Mouse (Mus musculus): ENCODE measurements around the gene Mettl8. TPM values are rescaled to one million over a fixed set of nuclear protein-coding genes. Genes with fewer than 3 reads are reported as not detected.
A peak's percentile ranks its signal among the peaks of the same experiment; 100 is the strongest.

Mettl8 gene
- total and polyA plus RNA-seq, 3 experiments, result 20.0 to 21.7 TPM; not detected in 1

DNA sequence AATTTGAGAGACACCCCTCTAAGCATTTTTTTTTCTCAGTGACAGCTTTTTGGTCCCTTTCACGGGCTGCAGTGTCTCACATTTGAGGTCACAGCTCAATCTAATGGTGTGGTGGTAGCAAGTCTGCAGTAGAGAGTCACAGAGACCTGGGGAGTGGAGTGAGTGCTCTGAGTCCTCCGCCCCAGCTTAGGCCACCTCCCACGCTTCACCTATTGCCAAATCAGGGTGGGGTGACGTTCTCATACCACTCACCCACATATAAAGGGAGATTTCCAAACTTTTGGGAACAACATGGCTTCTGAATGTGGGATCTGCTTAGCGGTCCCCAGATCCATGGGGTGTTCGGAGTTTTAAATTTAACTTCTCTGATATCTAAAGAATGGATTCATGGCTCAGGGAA lies 132.6 kb downstream of the Mettl8 start:
- peaks cover 0 to 8% of the 10 kb centered on the region in 2 experiments; a peak in 2 of 4 replicates for H3K36me3 ChIP-seq (ENCODE audit: control insufficient read depth in 1 of 2, insufficient read depth in 2 of 2, low read length in 2 of 2)
- TF ChIP-seq ZC3H11A (IDR thresholded peaks at IDR 0.05; ENCODE audit: low read depth, low read length) (no peak), ELF1 (IDR thresholded peaks at IDR 0.05; ENCODE audit: low read depth, low read length) (no peak), HCFC1 (IDR thresholded peaks at IDR 0.05; ENCODE audit: low read depth, low read length) (no peak), RAD21 (IDR thresholded peaks at IDR 0.05; ENCODE audit: low read depth, low read length) (no peak), NELFE (IDR thresholded peaks at IDR 0.05; ENCODE audit: low read depth, low read length) (no peak), JUND (IDR thresholded peaks at IDR 0.05; ENCODE audit: low read depth, low read length) (no peak), MEF2A (IDR thresholded peaks at IDR 0.05; ENCODE audit: extremely low read depth, insufficient replicate concordance, low read depth, low read length, poor library complexity, severe bottlenecking) (no peak), MAFK (IDR thresholded peaks at IDR 0.05; ENCODE audit: borderline replicate concordance, low read depth, low read length) (no peak), GABPA (IDR thresholded peaks at IDR 0.05; ENCODE audit: low read depth, low read length) (no peak), MYB (IDR thresholded peaks at IDR 0.05; ENCODE audit: low read depth, low read length) (no peak), POLR2AphosphoS2 (IDR thresholded peaks at IDR 0.05; ENCODE audit: low read length) (no peak), POLR2AphosphoS5 (IDR thresholded peaks at IDR 0.05; ENCODE audit: borderline replicate concordance, low read depth, low read length) (no peak), CHD2 (IDR thresholded peaks at IDR 0.05; ENCODE audit: low read length) (no peak), CTCF (IDR thresholded peaks at IDR 0.05 in 2 of 3, conservative IDR thresholded peaks at IDR 0.05 in 1 of 3; ENCODE audit: control insufficient read depth in 1 of 3, insufficient read depth in 1 of 3, low read depth in 2 of 3, low read length in 3 of 3, poor library complexity in 1 of 3, severe bottlenecking in 1 of 3) (no peak), GATA1 (IDR thresholded peaks at IDR 0.05; ENCODE audit: low read depth, low read length) (no peak), MXI1 (IDR thresholded peaks at IDR 0.05; ENCODE audit: low read depth, low read length) (no peak)
- peaks cover 9 to 23% of the 10 kb centered on the region in 2 experiments for H3K4me1 ChIP-seq (ENCODE audit: control insufficient read depth in 1 of 2, insufficient read depth in 2 of 2, low read length in 2 of 2)
- H3K9ac ChIP-seq (ENCODE audit: control insufficient read depth, low read depth, low read length, poor library complexity, severe bottlenecking), result no peak overlapping the region
- H3K27ac ChIP-seq (ENCODE audit: control insufficient read depth, low read depth, low read length), result no peak overlapping the region
- no peaks in the 10 kb centered on the region for H3K9me3 ChIP-seq (replicated peaks; ENCODE audit: insufficient read depth, low read length)
- H3K4me3 ChIP-seq (ENCODE audit: control insufficient read depth in 1 of 2, insufficient read depth in 1 of 2, low read depth in 2 of 2, low read length in 2 of 2), result no peak overlapping the region
- no peak for DNase-seq (ENCODE audit: low read depth, low spot score)
- no peaks in the 10 kb centered on the region for H3K27me3 ChIP-seq (ENCODE audit: control insufficient read depth in 1 of 2, insufficient read depth in 2 of 2, low read length in 2 of 2)
- H3K79me2 ChIP-seq (ENCODE audit: control insufficient read depth, insufficient read depth, low read length, poor library complexity), result no peaks in the 10 kb centered on the region

DNA sequence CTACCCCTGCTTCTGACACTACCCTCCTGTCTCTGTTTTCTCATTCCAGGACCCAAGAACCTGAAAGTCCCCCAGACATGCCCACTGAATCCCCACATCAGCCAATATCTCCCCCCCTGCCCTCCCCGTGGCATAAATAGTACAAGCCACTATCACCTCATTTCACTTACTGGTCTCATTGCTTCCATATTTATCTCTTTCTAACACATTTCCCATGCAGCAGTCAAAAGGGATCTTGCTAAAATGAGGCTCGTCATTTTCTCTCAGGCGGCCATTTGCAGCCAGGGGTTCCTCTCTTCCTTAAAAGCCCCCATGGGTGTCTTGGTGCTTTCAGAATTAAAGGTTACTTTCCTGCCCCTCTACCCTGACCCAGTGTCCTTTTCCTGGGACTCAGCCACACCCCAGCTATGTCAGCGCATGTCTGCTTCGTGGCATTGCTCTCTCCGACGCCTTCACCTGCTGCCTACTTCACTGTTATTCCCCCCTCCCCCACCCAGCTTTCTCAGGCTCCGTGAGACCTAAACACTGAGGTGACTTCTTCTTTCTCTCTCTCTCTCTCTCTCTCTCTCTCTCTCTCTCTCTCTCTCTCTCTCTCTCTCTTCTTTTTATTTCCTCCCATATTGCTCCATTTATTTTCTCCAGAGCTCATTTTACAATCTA lies 134.3 kb downstream of the Mettl8 start:
- H3K36me3 ChIP-seq (ENCODE audit: control insufficient read depth in 1 of 2, insufficient read depth in 2 of 2, low read length in 2 of 2), result peaks cover 0 to 8% of the 10 kb centered on the region in 2 experiments; a peak in 2 of 4 replicates
- peak overlapping the region; percentile 62 for H3K27ac ChIP-seq (ENCODE audit: control insufficient read depth, low read depth, low read length)
- H3K4me3 ChIP-seq (ENCODE audit: control insufficient read depth in 1 of 2, insufficient read depth in 1 of 2, low read depth in 2 of 2, low read length in 2 of 2), result peak overlapping the region; percentile 51 to 58
- H3K4me1 ChIP-seq (ENCODE audit: control insufficient read depth in 1 of 2, insufficient read depth in 2 of 2, low read length in 2 of 2), result peaks cover 9 to 23% of the 10 kb centered on the region in 2 experiments
- peak overlapping the region; percentile 72 for H3K9ac ChIP-seq (ENCODE audit: control insufficient read depth, low read depth, low read length, poor library complexity, severe bottlenecking)
- no peaks in the 10 kb centered on the region for H3K9me3 ChIP-seq (replicated peaks; ENCODE audit: insufficient read depth, low read length)
- peak; percentile 73 for DNase-seq (ENCODE audit: low read depth, low spot score)
- H3K79me2 ChIP-seq (ENCODE audit: control insufficient read depth, insufficient read depth, low read length, poor library complexity), result no peaks in the 10 kb centered on the region
- H3K27me3 ChIP-seq (ENCODE audit: control insufficient read depth in 1 of 2, insufficient read depth in 2 of 2, low read length in 2 of 2), result no peaks in the 10 kb centered on the region
- TF ChIP-seq SIN3A (IDR thresholded peaks at IDR 0.05; ENCODE audit: low read length), result peak; percentile 48; the same call in 1 of the 2 replicates
- TF ChIP-seq GATA1 (IDR thresholded peaks at IDR 0.05; ENCODE audit: low read depth, low read length), result peak; percentile 50; the same call in 1 of the 2 replicates
- TF ChIP-seq ELF1 (IDR thresholded peaks at IDR 0.05; ENCODE audit: low read depth, low read length), result no peak
- no peak for TF ChIP-seq CHD1 (IDR thresholded peaks at IDR 0.05; ENCODE audit: low read depth, low read length)
- TF ChIP-seq MAFK (IDR thresholded peaks at IDR 0.05; ENCODE audit: borderline replicate concordance, low read depth, low read length), result no peak
- TF ChIP-seq MXI1 (IDR thresholded peaks at IDR 0.05; ENCODE audit: low read depth, low read length), result 0 out of 2 replicates have a peak, but pooled peaks have one; percentile 33
- TF ChIP-seq GABPA (IDR thresholded peaks at IDR 0.05; ENCODE audit: low read depth, low read length), result no peak
- TF ChIP-seq UBTF (IDR thresholded peaks at IDR 0.05; ENCODE audit: borderline replicate concordance, insufficient read depth, low read depth, low read length), result no peak
- TF ChIP-seq NELFE (IDR thresholded peaks at IDR 0.05; ENCODE audit: low read depth, low read length), result 0 out of 2 replicates have a peak, but pooled peaks have one; percentile 3
- no peak for TF ChIP-seq POLR2AphosphoS2 (IDR thresholded peaks at IDR 0.05; ENCODE audit: low read length)
- peak; percentile 35; the same call in 1 of the 2 replicates for TF ChIP-seq CHD2 (IDR thresholded peaks at IDR 0.05; ENCODE audit: low read length)
- TF ChIP-seq RCOR1 (IDR thresholded peaks at IDR 0.05; ENCODE audit: low read depth, low read length), result no peak
- no peak for TF ChIP-seq RAD21 (IDR thresholded peaks at IDR 0.05; ENCODE audit: low read depth, low read length)
- TF ChIP-seq ZKSCAN1 (IDR thresholded peaks at IDR 0.05; ENCODE audit: low read depth, low read length), result no peak
- 0 out of 2 replicates have a peak, but pooled peaks have one; percentile 30 for TF ChIP-seq ETS1 (IDR thresholded peaks at IDR 0.05; ENCODE audit: low read depth, low read length)
- TF ChIP-seq USF1 (IDR thresholded peaks at IDR 0.05; ENCODE audit: low read depth, low read length), result no peak
- TF ChIP-seq TBP (IDR thresholded peaks at IDR 0.05; ENCODE audit: low read depth, low read length), result no peak
- TF ChIP-seq TAL1 (IDR thresholded peaks at IDR 0.05; ENCODE audit: low read length), result peak; percentile 72
- TF ChIP-seq MYB (IDR thresholded peaks at IDR 0.05; ENCODE audit: low read depth, low read length), result no peak
- peak in 1 of 2 experiments; percentile 28; a peak in 1 of 4 replicates for TF ChIP-seq POLR2A (IDR thresholded peaks at IDR 0.05; ENCODE audit: control insufficient read depth in 1 of 2, insufficient read depth in 1 of 2, low read depth in 1 of 2, low read length in 2 of 2, poor library complexity in 1 of 2)
- TF ChIP-seq NRF1 (IDR thresholded peaks at IDR 0.05; ENCODE audit: insufficient read depth, low read depth, low read length, poor library complexity, severe bottlenecking), result 0 out of 2 replicates have a peak, but pooled peaks have one; percentile 6
- no peak for TF ChIP-seq MYC (IDR thresholded peaks at IDR 0.05; ENCODE audit: low read depth, low read length)
